Mouse (Mus musculus) ES-Bruce4 (cell line): Measurements from ENCODE around the gene Mmp21. TPM values are rescaled to one million over a fixed set of nuclear protein-coding genes. Genes with fewer than 3 reads are reported as not detected.
"Not testable (repeated sequence)": the region's sequence is repeated elsewhere in the genome, so short reads cannot be mapped to it uniquely, and the experiment has no call there.

ENCODE experiments used
- H3K27ac ChIP-seq: 2 replicates; pipeline ENCODE4 v1.5.1; 2012; ENCODE audit warnings: low read length, inconsistent platforms; ENCODE audit not compliant: insufficient read depth
- H3K27me3 ChIP-seq: 2 replicates; pipeline ENCODE4 v1.6.1; 2012; ENCODE audit warnings: mild to moderate bottlenecking, low read length, inconsistent platforms; ENCODE audit not compliant: control insufficient read depth, poor library complexity, insufficient read depth, severe bottlenecking
- H3K36me3 ChIP-seq: 2 replicates; pipeline ENCODE4 v1.6.1; 2012; ENCODE audit warnings: inconsistent platforms, mild to moderate bottlenecking, low read length, moderate library complexity; ENCODE audit not compliant: control insufficient read depth, poor library complexity, insufficient read depth, severe bottlenecking
- H3K4me1 ChIP-seq: one replicate; pipeline ENCODE4 v1.8.1; 2011; ENCODE audit warnings: low read length; ENCODE audit not compliant: control insufficient read depth, insufficient read depth
- H3K4me3 ChIP-seq: 2 replicates; pipeline ENCODE4 v1.5.1; 2011; ENCODE audit warnings: low read depth, mild to moderate bottlenecking, low read length
- H3K9ac ChIP-seq: 2 replicates; pipeline ENCODE4 v1.6.1; 2012; ENCODE audit warnings: low read depth, mild to moderate bottlenecking, inconsistent platforms; ENCODE audit not compliant: poor library complexity, severe bottlenecking
- H3K9me3 ChIP-seq: replicated peaks from 2 replicates; pipeline ENCODE4 v1.6.1; 2012; ENCODE audit warnings: mild to moderate bottlenecking, low read length, inconsistent platforms; ENCODE audit not compliant: control insufficient read depth, poor library complexity, insufficient read depth, severe bottlenecking
- CTCF ChIP-seq: IDR thresholded peaks from one replicate; pipeline ENCODE4 v1.8.1; 2011; ENCODE audit warnings: low read depth, low read length
- EP300 ChIP-seq: IDR thresholded peaks from 2 replicates; pipeline ENCODE4 v1.6.1; 2011; ENCODE audit warnings: low read depth, low read length; ENCODE audit not compliant: insufficient read depth
- POLR2A ChIP-seq: IDR thresholded peaks from one replicate; pipeline ENCODE4 v1.8.1; 2011; ENCODE audit warnings: low read length; ENCODE audit not compliant: insufficient read depth
- polyA plus RNA-seq: library from polyadenylated mRNA; stranded (reverse); fragments of >200 nt; gene quantifications from 2 replicates; pipeline ENCODE4 v1.2.4, GENCODE M21; 2011; ENCODE audit warnings: low read depth; ENCODE audit not compliant: missing spikeins, insufficient read depth, insufficient read length

Mmp21 gene
- polyA plus RNA-seq, 1 experiment = not detected

DNA sequence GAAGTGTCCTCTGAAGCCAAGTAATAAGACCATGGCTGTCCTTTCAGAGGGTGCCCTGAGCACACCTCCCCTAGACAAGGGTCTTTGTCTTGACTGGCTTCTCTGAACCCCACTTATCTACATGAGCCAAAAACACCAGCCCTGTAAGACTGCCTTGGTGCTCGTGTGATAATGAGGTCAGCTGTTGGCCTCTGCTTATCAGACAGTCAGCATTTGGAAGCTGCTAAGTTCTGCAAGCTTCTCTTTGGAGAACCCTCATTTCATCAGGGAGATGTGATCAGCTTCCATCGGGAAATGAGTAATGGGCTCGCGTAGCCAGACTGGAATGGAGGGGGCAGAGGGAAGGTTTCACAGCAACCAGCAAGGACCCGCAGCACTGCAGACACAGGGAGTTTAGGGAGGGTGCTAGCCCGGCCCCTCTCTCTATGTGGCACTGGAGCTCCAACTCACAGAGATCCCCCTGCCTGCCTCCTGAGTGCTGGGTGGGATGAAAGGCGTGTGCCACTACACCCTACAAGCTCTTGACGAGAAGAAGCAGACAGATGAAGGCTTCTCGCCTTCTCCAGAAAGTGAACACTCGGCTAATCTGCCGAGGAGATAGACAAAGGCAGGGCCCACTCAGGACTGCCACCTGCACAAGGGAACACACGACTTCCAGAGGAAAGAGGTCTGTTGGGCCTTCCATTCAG lies 18.3 kb upstream of the Mmp21 start:
- no peaks in the 10 kb centered on the region for H3K9me3 ChIP-seq
- no peak overlapping the region for H3K27ac ChIP-seq
- no peaks in the 10 kb centered on the region for H3K36me3 ChIP-seq
- H3K9ac ChIP-seq = no peak overlapping the region
- TF ChIP-seq CTCF = no peak
- TF ChIP-seq EP300 = no peak
- no peak for TF ChIP-seq POLR2A
- H3K4me3 ChIP-seq = no peak overlapping the region
- H3K4me1 ChIP-seq = no peaks in the 10 kb centered on the region
- no peaks in the 10 kb centered on the region for H3K27me3 ChIP-seq

DNA sequence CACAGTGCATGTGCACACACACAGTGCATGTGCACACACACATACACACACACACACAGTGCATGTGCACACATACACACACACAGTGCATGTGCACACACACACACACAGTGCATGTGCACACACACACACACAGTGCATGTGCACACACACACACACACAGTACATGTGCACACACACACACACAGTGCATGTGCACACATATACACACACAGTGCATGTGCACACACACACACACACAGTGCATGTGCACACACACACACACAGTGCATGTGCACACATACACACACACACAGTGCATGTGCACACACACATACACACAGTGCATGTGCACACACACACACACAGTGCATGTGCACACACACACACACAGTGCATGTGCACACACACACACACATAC lies 5.8 kb upstream of the Mmp21 start:
- H3K4me1 ChIP-seq, H3K27ac ChIP-seq, H3K9ac ChIP-seq, H3K36me3 ChIP-seq, H3K27me3 ChIP-seq, H3K9me3 ChIP-seq, H3K4me3 ChIP-seq: not testable (repeated sequence)

DNA sequence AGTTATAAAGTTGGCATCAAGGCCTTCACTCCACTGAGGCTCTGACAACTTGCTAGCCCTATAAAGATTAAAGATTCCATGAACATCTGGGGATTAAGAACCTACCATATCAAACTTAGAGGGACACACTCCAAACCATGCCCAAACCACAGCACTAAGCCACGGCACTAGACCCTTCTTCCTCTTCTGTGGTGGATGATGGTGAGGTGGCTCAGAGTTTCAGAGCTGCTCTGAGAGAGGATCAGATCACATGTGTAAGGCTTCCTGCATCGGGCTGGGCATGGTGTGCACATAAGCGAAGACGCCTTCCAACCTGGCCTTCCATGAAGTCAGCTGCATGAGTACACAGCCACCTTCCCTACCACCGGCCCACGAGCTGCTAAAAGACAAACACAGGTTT lies 4.8 kb upstream of the Mmp21 start:
- Histone ChIP-seq H3K4me3 (no peak overlapping the region), H3K27me3 (no peaks in the 10 kb centered on the region), H3K9ac (no peak overlapping the region), H3K36me3 (no peaks in the 10 kb centered on the region), H3K27ac (no peak overlapping the region), H3K9me3 (no peaks in the 10 kb centered on the region), H3K4me1 (no peaks in the 10 kb centered on the region)
- TF ChIP-seq POLR2A (no peak), EP300 (no peak), CTCF (no peak)

DNA sequence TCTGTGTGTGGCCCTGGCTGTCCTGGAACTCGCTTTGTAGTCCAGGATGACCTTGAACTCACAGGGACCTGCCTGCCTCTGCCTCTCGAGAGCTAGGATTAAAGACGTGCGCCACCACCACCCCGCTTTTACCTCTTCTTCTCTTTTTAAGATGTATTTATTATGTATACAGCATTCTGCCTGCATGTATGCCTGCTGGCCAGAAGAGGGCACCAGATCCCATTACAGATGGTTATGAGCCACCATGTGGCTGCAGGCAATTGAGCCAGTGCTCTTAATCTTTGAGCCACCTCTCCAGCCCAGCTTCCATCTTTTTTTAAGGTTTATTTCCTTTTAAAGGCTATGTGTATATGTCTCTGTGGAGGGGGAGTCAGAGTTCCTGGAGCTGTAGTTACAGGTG lies 4.2 kb upstream of the Mmp21 start:
- Histone ChIP-seq H3K9me3 (no peaks in the 10 kb centered on the region), H3K36me3 (no peaks in the 10 kb centered on the region), H3K27ac (no peak overlapping the region), H3K4me3 (no peak overlapping the region), H3K4me1 (no peaks in the 10 kb centered on the region), H3K27me3 (no peaks in the 10 kb centered on the region), H3K9ac (no peak overlapping the region)
- TF ChIP-seq CTCF (peak; percentile 71), EP300 (no peak), POLR2A (no peak)

DNA sequence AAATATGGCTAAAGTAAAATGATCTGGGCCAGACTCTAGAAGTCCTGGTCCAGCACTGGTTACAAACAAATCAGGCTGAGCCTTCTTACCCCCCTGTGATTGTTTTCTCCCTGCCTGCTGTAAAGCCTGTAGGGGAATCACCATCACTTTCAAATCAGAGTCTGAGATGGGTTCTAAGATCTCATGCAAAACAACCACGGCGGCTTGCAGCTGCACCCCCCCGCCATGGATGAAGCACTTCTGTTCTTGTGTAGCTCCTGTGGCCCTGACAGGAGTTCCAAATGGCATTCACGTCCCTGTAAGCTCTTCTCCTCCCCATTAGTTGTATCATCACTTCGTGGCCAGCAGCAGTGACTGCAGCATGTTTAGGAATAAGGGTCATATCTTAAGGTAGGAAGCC lies 3.8 kb upstream of the Mmp21 start:
- Histone ChIP-seq H3K27ac (no peak overlapping the region), H3K27me3 (no peaks in the 10 kb centered on the region), H3K9me3 (no peaks in the 10 kb centered on the region), H3K4me1 (no peaks in the 10 kb centered on the region), H3K4me3 (no peak overlapping the region), H3K36me3 (no peaks in the 10 kb centered on the region), H3K9ac (no peak overlapping the region)
- no peak for TF ChIP-seq CTCF
- TF ChIP-seq POLR2A = no peak
- TF ChIP-seq EP300 = no peak

DNA sequence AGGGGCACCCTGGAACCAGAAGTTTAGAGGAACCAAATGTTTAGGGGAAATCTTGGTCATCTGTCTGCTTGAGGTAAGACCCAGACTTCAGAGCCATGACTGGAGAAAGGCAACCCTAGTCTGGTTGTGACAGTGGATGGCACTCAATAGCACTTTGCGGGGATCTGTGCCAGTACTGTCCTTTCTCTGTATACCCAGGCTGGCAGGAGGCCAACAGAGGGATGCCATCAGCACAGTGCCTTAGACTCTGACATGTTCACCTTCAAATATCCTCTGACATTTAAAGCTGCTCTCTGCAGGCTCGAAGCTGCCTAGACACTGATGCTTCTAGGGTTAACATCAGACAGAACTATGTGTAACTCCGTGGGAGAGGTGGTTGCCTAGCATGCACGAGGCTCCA lies 422 bp downstream of the Mmp21 start:
- Histone ChIP-seq H3K4me1 (no peaks in the 10 kb centered on the region), H3K27me3 (no peaks in the 10 kb centered on the region), H3K27ac (no peak overlapping the region), H3K36me3 (no peaks in the 10 kb centered on the region), H3K9ac (no peak overlapping the region), H3K4me3 (no peak overlapping the region), H3K9me3 (no peaks in the 10 kb centered on the region)
- TF ChIP-seq EP300 (no peak), POLR2A (no peak), CTCF (no peak)
